Mouse (Mus musculus) embryonic facial prominence, embryonic 14.5 days (tissue): Measurements from ENCODE around the gene Cby3. TPM values are rescaled to one million over a fixed set of nuclear protein-coding genes. Genes with fewer than 3 reads are reported as not detected.
A peak's percentile ranks its signal among the peaks of the same experiment; 100 is the strongest.

ENCODE experiments used
- ATAC-seq: fragments of 200-750 bp; cut with Nextera tagmentation; 2 replicates; pipeline ENCODE4 v1.8.0; 2017; ENCODE audit warnings: low read depth, moderate number of reproducible peaks, moderate TSS enrichment
- DNase-seq: peaks from one replicate; pipeline ENCODE4 v3.0.0-alpha.2; 2015; ENCODE audit warnings: low spot score
- H3K27ac ChIP-seq: fragments of 300-500 bp; sonication (generic); replicated peaks from 2 replicates; pipeline ENCODE4 v1.5.1; 2014; ENCODE audit warnings: low read depth, mild to moderate bottlenecking, low read length, moderate library complexity
- H3K27me3 ChIP-seq: fragments of 300-500 bp; sonication (generic); replicated peaks from 2 replicates; pipeline ENCODE4 v1.6.1; 2014; ENCODE audit warnings: low read length; ENCODE audit not compliant: control insufficient read depth, insufficient read depth
- H3K36me3 ChIP-seq: fragments of 300-500 bp; sonication (generic); 2 replicates; pipeline ENCODE4 v1.6.1; 2014; ENCODE audit warnings: low read length, mixed read lengths; ENCODE audit not compliant: control insufficient read depth, insufficient read depth
- H3K4me1 ChIP-seq: fragments of 300-500 bp; sonication (generic); 2 replicates; pipeline ENCODE4 v1.6.1; 2014; ENCODE audit warnings: antibody characterized with exemption, low read length; ENCODE audit not compliant: control insufficient read depth, insufficient read depth
- H3K4me2 ChIP-seq: fragments of 300-500 bp; sonication (generic); 2 replicates; pipeline ENCODE4 v1.6.1; 2014; ENCODE audit warnings: low read depth, mild to moderate bottlenecking, low read length, moderate library complexity, mixed read lengths
- H3K4me3 ChIP-seq: fragments of 300-500 bp; sonication (generic); 2 replicates; pipeline ENCODE4 v1.5.1; 2014; ENCODE audit warnings: low read depth, mild to moderate bottlenecking, low read length
- H3K9ac ChIP-seq: fragments of 300-500 bp; sonication (generic); 2 replicates; pipeline ENCODE4 v1.6.1; 2014; ENCODE audit warnings: low read depth, mild to moderate bottlenecking, low read length, moderate library complexity, mixed read lengths
- H3K9me3 ChIP-seq: fragments of 300-500 bp; sonication (generic); 2 replicates; pipeline ENCODE4 v1.6.1; 2016; ENCODE audit warnings: low read length; ENCODE audit not compliant: control insufficient read depth
- WGBS: fragments of 180-500 bp; shearing (Covaris S2); extraction: QIAGEN DNeasy Blood & Tissue Kit; methylation state at CpG from one replicate; pipeline ENCODE4 v1.1.7; 2014; 5-methylcytosine and 5-hydroxymethylcytosine counted together
- polyA plus RNA-seq: library from polyadenylated mRNA; unstranded; fragments of >200 nt; fragmentation: Nextera tagmentation; extraction: Ambion mirVana; gene quantifications from 2 replicates; pipeline ENCODE4 v1.2.1, GENCODE M21; 2014

Cby3 gene
- polyA plus RNA-seq, 1 experiment from 2014 or later = 0.35 TPM

DNA sequence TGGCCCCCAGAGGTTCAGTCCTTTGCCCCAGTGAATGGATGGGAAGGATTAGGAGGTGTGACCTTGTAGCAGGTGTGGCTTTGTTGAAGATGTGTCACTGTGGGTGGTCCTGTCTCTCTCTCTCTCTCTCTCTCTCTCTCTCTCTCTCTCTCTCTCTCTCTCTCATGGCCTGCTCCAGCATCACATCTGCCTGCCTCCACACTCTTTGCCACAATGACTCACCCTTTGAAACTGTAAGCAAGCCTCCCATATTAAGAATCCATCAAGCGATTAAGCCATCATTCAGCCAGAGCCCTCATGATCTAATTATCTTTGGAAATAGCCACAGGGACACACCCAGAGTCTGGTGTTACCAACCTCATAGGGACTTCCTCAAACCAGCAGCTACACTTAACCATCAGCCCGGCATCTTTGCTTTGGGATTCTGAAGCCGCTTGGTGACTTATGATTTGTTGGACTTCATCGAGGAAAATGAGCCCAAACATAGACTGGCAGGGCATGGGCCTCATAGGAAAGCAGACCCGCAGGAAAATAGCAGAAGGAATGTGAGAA is 15.2 kb downstream of the Cby3 start:
- DNase-seq (no peak), ATAC-seq (no peak)
- Histone ChIP-seq H3K4me1 (no peaks in the 10 kb centered on the region; the same call in 1 of the 2 replicates), H3K36me3 (no peaks in the 10 kb centered on the region), H3K4me3 (no peak overlapping the region), H3K27me3 (no peaks in the 10 kb centered on the region), H3K27ac (no peak overlapping the region), H3K9me3 (no peaks in the 10 kb centered on the region), H3K9ac (no peak overlapping the region), H3K4me2 (no peak overlapping the region)
- WGBS = 81% methylated on average over 5 of the region's 5 CpGs

DNA sequence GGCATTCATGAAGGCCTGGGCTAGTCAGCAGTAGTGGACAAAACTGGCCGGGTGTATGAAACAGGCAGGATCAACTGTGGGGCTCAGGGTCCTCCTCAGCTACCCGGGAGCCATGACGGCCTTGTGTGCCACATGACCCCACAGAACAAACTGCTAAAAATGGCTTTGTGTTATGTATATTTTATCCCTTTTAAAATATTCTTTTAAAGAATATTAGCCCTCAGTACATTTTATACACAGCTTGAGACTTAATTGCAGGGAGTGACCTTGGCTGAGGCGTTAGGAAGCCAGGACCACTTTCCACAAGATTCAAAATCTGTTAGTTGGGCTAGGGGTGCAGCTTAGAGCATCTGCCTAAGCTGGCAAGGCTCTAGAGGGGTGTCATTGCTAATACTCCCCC is 16.7 kb downstream of the Cby3 start:
- no peaks in the 10 kb centered on the region for H3K27me3 ChIP-seq
- peak overlapping the region; percentile 36 for H3K4me3 ChIP-seq
- 67% methylated on average over 4 of the region's 4 CpGs for WGBS
- peak overlapping the region; percentile 72; the same call in 1 of the 2 replicates for H3K9ac ChIP-seq
- no peaks in the 10 kb centered on the region for H3K36me3 ChIP-seq
- ATAC-seq (no peak), DNase-seq (no peak)
- peak overlapping the region; percentile 52; the same call in 1 of the 2 replicates for H3K27ac ChIP-seq
- no peaks in the 10 kb centered on the region for H3K9me3 ChIP-seq
- H3K4me2 ChIP-seq = peak overlapping the region; percentile 76
- no peaks in the 10 kb centered on the region; the same call in 1 of the 2 replicates for H3K4me1 ChIP-seq

DNA sequence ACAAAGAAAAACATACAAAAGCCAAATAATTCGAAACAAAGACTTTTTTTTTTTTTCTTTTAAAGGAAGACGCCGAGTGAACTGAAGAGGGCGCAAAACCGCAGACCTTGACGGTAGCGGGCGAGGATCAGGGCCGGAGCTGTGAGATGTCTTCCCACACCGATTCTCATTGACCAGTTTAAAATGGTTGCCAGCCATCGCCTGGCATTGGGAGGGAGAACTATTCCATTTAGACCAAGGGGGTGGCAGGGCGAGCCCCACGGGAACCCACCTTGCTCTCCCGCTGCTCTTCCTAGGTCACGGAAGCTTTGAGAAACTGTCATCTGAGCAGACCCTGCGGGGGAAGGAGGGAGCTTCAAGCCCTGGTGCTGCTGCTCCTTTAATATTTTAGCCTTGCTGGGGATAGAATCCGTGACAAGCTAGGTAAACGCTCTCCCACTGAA is 17.2 kb downstream of the Cby3 start:
- WGBS = under 1% methylated on average over 18 of the region's 18 CpGs
- Histone ChIP-seq H3K9ac (peak overlapping the region; percentile 72), H3K9me3 (no peaks in the 10 kb centered on the region), H3K4me3 (peak overlapping the region; percentile 36), H3K4me1 (peaks cover 2% of the 10 kb centered on the region), H3K27me3 (no peaks in the 10 kb centered on the region), H3K27ac (peak overlapping the region; percentile 52), H3K4me2 (peak overlapping the region; percentile 76), H3K36me3 (no peaks in the 10 kb centered on the region)
- ATAC-seq (peak; percentile 56; the same call in 1 of the 2 replicates), DNase-seq (peak; percentile 74)

GRCm38 (mm10) chr11:50371911-50372310 is 17.6 kb downstream of the Cby3 start:
- Histone ChIP-seq H3K4me3 (peak overlapping the region; percentile 36; the same call in 1 of the 2 replicates), H3K9me3 (no peaks in the 10 kb centered on the region), H3K4me2 (peak overlapping the region; percentile 76; the same call in 1 of the 2 replicates), H3K4me1 (peaks cover 5% of the 10 kb centered on the region), H3K36me3 (no peaks in the 10 kb centered on the region), H3K9ac (no peak overlapping the region; the same call in 1 of the 2 replicates), H3K27ac (no peak overlapping the region; the same call in 1 of the 2 replicates), H3K27me3 (no peaks in the 10 kb centered on the region)
- ATAC-seq = no peak
- DNase-seq = no peak
- WGBS = 85% methylated on average over 1 of the region's 1 CpGs

DNA sequence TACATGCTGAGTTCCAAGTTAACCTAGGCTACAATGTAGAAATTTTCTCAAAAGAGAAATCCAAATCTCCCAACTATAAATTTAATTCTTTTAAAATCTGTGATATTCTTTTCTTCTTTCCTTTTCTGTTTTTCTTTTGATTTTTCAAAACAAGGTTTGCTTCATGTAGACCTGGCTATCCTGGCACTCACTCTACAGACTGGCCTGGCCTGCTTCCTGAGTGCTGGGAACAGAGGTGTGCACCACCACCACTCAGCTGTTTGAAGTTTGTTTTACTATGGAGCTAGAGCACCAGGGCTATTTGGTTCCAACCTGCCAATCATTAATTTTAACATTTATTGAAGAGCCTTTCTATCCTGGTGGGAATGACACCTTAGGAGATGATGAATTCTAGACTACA is 18.8 kb downstream of the Cby3 start:
- H3K4me2 ChIP-seq = no peak overlapping the region
- DNase-seq (no peak), ATAC-seq (no peak)
- H3K9me3 ChIP-seq = no peaks in the 10 kb centered on the region
- no peaks in the 10 kb centered on the region for H3K27me3 ChIP-seq
- no peaks in the 10 kb centered on the region for H3K36me3 ChIP-seq
- no peak overlapping the region for H3K4me3 ChIP-seq
- no peak overlapping the region for H3K27ac ChIP-seq
- no peak overlapping the region for H3K9ac ChIP-seq
- peaks cover 5% of the 10 kb centered on the region for H3K4me1 ChIP-seq

DNA sequence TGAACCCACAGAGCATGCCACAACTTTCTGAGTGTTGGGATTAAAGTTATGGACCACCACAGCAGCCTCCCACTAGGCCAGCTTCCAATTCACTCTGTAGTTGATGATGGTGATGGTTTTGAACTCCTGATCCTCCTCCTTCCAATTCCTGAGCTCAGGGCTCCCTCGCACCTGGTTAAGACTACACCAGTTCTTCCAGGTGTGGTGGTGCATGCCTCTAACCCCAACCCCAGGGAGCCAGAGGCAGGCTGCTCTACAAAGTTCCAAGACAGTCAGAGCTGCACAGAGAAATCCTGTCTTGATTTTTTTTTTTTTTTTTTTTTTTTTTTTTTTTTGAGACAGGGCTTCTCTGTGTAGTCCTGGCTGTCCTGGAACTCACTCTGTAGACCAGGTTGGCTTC is 19.4 kb downstream of the Cby3 start:
- H3K9me3 ChIP-seq = no peaks in the 10 kb centered on the region
- WGBS = 94% methylated on average over 1 of the region's 1 CpGs
- H3K27me3 ChIP-seq = no peaks in the 10 kb centered on the region
- peaks cover 5% of the 10 kb centered on the region for H3K4me1 ChIP-seq
- H3K4me3 ChIP-seq = no peak overlapping the region
- H3K9ac ChIP-seq = no peak overlapping the region
- DNase-seq = no peak
- H3K27ac ChIP-seq = no peak overlapping the region
- no peak overlapping the region for H3K4me2 ChIP-seq
- no peak for ATAC-seq
- H3K36me3 ChIP-seq = peaks cover 3% of the 10 kb centered on the region; the same call in 1 of the 2 replicates

- DNase-seq (no peak), ATAC-seq (no peak)
- Histone ChIP-seq H3K36me3 (peaks cover 11% of the 10 kb centered on the region), H3K27me3 (no peaks in the 10 kb centered on the region), H3K4me3 (no peak overlapping the region), H3K27ac (no peak overlapping the region), H3K4me2 (no peak overlapping the region), H3K9me3 (no peaks in the 10 kb centered on the region), H3K9ac (no peak overlapping the region), H3K4me1 (peaks cover 11% of the 10 kb centered on the region)
- WGBS = 88% methylated on average over 13 of the region's 13 CpGs
Measured at GRCm38 (mm10) chr11:50374286-50375015, 20.2 kb downstream of the Cby3 start.

GRCm38 (mm10) chr11:50375421-50375820 is 21.2 kb downstream of the Cby3 start:
- no peak overlapping the region for H3K27ac ChIP-seq
- H3K4me1 ChIP-seq = peaks cover 16% of the 10 kb centered on the region
- no peak overlapping the region for H3K9ac ChIP-seq
- no peak overlapping the region for H3K4me3 ChIP-seq
- H3K36me3 ChIP-seq = peaks cover 20% of the 10 kb centered on the region
- WGBS = 74% methylated on average over 5 of the region's 5 CpGs
- no peak for DNase-seq
- H3K27me3 ChIP-seq = no peaks in the 10 kb centered on the region
- H3K9me3 ChIP-seq = no peaks in the 10 kb centered on the region
- no peak overlapping the region for H3K4me2 ChIP-seq
- no peak for ATAC-seq
